Mouse (Mus musculus): ENCODE results near the gene Nisch. TPM values are rescaled to one million over a fixed set of nuclear protein-coding genes. Genes with fewer than 3 reads are reported as not detected.

Nisch gene
- total RNA-seq, 2 experiments from 2014 or later, result 145 to 148 TPM

Other genes with a start within 250 kb of the Nisch start
- 10 to 100 TPM; 18.5 to 22.1 TPM for gene Glt8d1, start 215.5 kb downstream of the Nisch start, total RNA-seq (2021)
- gene Spcs1, start 215.3 kb downstream of the Nisch start, total RNA-seq (2021), result 100 to 1,000 TPM; 138 to 145 TPM
- 10 to 100 TPM; 54.0 to 58.2 TPM for gene Pbrm1, start 197.8 kb downstream of the Nisch start, total RNA-seq (2021)
- gene Gnl3, start 197.8 kb downstream of the Nisch start, total RNA-seq (2021), result 10 to 100 TPM; 19.5 to 20.5 TPM
- gene Smim4, start 88.0 kb downstream of the Nisch start, total RNA-seq (2021), result 10 to 100 TPM; 60.2 to 61.0 TPM
- gene Nt5dc2, start 85.9 kb downstream of the Nisch start, total RNA-seq (2021), result 10 to 100 TPM; 18.2 to 22.6 TPM
- gene Stab1, start 48.3 kb downstream of the Nisch start, total RNA-seq (2021), result 10 to 100 TPM; 76.4 to 76.8 TPM
- 1,000 to 10,000 TPM; 5,169 to 5,647 TPM for gene Tnnc1, start 8.6 kb downstream of the Nisch start, total RNA-seq (2021)
- gene Sema3g, start 914 bp upstream of the Nisch start, total RNA-seq (2021), result 10 to 100 TPM; 12.4 to 16.1 TPM
- 1 to 10 TPM; 3.4 to 4.1 TPM for gene Phf7, start 34.4 kb upstream of the Nisch start, total RNA-seq (2021)
- gene Bap1, start 34.5 kb upstream of the Nisch start, total RNA-seq (2021), result 10 to 100 TPM; 39.5 to 45.5 TPM
- gene Dnah1, start 107.0 kb upstream of the Nisch start, total RNA-seq (2021), result under 1 TPM; 0.03 to 0.11 TPM
- gene Capn7, start 119.7 kb upstream of the Nisch start, total RNA-seq (2021), result 10 to 100 TPM; 31.0 to 32.0 TPM
- gene Sh3bp5, start 219.1 kb upstream of the Nisch start, total RNA-seq (2021), result 10 to 100 TPM; 41.0 to 58.1 TPM

Measured in heart, postnatal 25 days (tissue).